Mouse (Mus musculus) embryonic fibroblast, embryonic 13.5 days (primary cell): Measurements from ENCODE around the gene Nav2.

Experiments used
- CTCF ChIP-seq: IDR thresholded peaks from 2 replicates; pipeline ENCODE4 v1.5.1; 2011; ENCODE audit warnings: mild to moderate bottlenecking, control low read depth, low read length, moderate library complexity, borderline replicate concordance; ENCODE audit not compliant: insufficient read depth
- POLR2A ChIP-seq: IDR thresholded peaks from 2 replicates; pipeline ENCODE4 v1.6.1; 2011; ENCODE audit warnings: low read depth, mild to moderate bottlenecking, control low read depth, low read length, moderate library complexity

GRCm38 (mm10) chr7:49477076-49477975, 568.8 kb downstream of the Nav2 start:
- no peak for TF ChIP-seq CTCF
- TF ChIP-seq POLR2A, result no peak
